Mouse (Mus musculus): ENCODE data around the gene Olfr889.
"Not testable (repeated sequence)": the region's sequence is repeated elsewhere in the genome, so short reads cannot be mapped to it uniquely, and the experiment has no call there.

Gene Olfr889

DNA sequence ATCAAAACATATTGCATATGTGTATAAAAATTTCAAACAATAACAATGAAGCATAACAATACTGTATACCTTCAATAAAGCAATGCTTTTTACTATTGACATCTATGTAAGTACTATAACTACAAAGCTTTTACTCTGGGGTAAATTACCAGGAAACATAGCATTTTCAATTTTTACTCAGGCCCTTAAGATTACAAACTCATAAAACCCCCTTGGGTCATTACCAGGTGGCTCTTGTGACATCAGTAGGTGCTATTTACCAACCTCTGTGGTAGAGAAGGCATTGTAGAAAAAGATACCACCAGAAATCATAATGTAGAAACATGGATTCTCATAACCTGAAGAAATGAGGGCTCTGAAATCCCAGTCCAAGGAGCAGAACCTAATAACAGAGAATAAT lies at the start of gene Olfr889:
Gene Olfr889, plus strand, starts transcription at position 301 of the 400 bp plus-strand sequence.
- DNase-seq = no peak

GRCm38 (mm10) chr9:38083772-38084171 lies 31.2 kb upstream of the Olfr889 start, which contains the start of gene Olfr887:
Olfr887 (plus strand) TSS chr9:38084072.
- DNase-seq = no peak

GRCm38 (mm10) chr9:38107828-38108227 lies 7.2 kb upstream of the Olfr889 start, which contains the start of gene Olfr888:
Olfr888 (plus strand) TSS chr9:38108128.
- no peak for DNase-seq

GRCm38 (mm10) chr9:38142217-38142616 lies 27.2 kb downstream of the Olfr889 start, which contains the start of gene Olfr890:
Olfr890 (plus strand) TSS chr9:38142517.
- no peak for DNase-seq

DNA sequence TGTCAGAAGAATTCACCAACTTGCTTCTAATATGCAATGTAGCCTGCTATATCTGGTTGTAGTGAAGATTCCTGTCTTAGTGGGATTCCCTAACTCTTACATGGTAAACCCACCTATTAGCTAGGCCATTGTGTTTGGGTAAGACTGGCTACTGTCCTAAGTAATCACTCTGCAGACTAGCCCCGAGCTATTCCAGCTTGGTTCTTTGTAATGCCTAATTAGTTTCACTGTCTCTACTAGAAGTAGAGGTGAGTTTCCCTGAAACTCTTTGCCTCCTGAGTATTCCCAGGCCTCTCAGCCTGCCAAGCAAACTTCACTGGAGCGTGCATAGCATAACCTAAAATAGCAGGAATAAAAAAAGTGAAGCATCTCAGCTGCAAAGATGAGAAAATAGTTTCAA lies 53.3 kb downstream of the Olfr889 start:
- DNase-seq = not testable (repeated sequence)

All from cerebellum, postnatal 25 days (tissue).